Mouse (Mus musculus): ENCODE results near the gene Itpkc. TPM values are rescaled to one million over a fixed set of nuclear protein-coding genes. Genes with fewer than 3 reads are reported as not detected.

Gene Itpkc
- polyA plus RNA-seq (2015; fragmentation: Nextera tagmentation; extraction: Ambion mirVana), result 8.5 and 8.7 TPM in 2 replicates

- WGBS, result under 1% methylated on average over 49 of the region's 49 CpGs
- Histone ChIP-seq H3K9ac (peak within 1 kb of the TSS; percentile 88), H3K27ac (peak within 1 kb of the TSS; percentile 90), H3K9me3 (no peaks in the 10 kb centered on the region), H3K4me3 (peak within 1 kb of the TSS; percentile 87), H3K4me2 (peak within 1 kb of the TSS; percentile 86), H3K27me3 (replicated peaks) (no peaks in the 10 kb centered on the region), H3K4me1 (peaks cover 51% of the 10 kb centered on the region), H3K36me3 (replicated peaks) (no peaks in the 10 kb centered on the region)
- peak; percentile 80 for ATAC-seq (replicated peaks)
Measured at GRCm38 (mm10) chr7:27228281-27228821, at the start of gene Itpkc. TSS of gene Itpkc (minus strand) at chr7:27228661.

- Histone ChIP-seq H3K27ac (no peak overlapping the region), H3K9me3 (no peaks in the 10 kb centered on the region), H3K36me3 (replicated peaks) (peaks cover 78% of the 10 kb centered on the region), H3K4me3 (no peak overlapping the region), H3K9ac (no peak overlapping the region), H3K4me1 (no peaks in the 10 kb centered on the region), H3K27me3 (replicated peaks) (no peaks in the 10 kb centered on the region), H3K4me2 (no peak overlapping the region)
- no peak for ATAC-seq (replicated peaks)
- 92% methylated on average over 3 of the region's 3 CpGs for WGBS
Measured at GRCm38 (mm10) chr7:27277191-27277590, 48.7 kb upstream of the Itpkc start.

- no peak overlapping the region for H3K9ac ChIP-seq
- no peak for ATAC-seq (replicated peaks)
- no peak overlapping the region for H3K27ac ChIP-seq
- H3K36me3 ChIP-seq (replicated peaks), result peaks cover 79% of the 10 kb centered on the region
- H3K4me3 ChIP-seq, result no peak overlapping the region
- H3K9me3 ChIP-seq, result no peaks in the 10 kb centered on the region
- 74% methylated on average over 7 of the region's 7 CpGs for WGBS
- no peaks in the 10 kb centered on the region for H3K27me3 ChIP-seq (replicated peaks)
- no peak overlapping the region for H3K4me2 ChIP-seq
- H3K4me1 ChIP-seq, result no peaks in the 10 kb centered on the region
Measured at GRCm38 (mm10) chr7:27276021-27276420, 47.6 kb upstream of the Itpkc start.

- no peaks in the 10 kb centered on the region for H3K4me1 ChIP-seq
- WGBS, result 95% methylated on average over 4 of the region's 4 CpGs
- H3K27me3 ChIP-seq (replicated peaks), result no peaks in the 10 kb centered on the region
- no peak for ATAC-seq (replicated peaks)
- no peak overlapping the region for H3K9ac ChIP-seq
- H3K27ac ChIP-seq, result no peak overlapping the region
- H3K9me3 ChIP-seq, result no peaks in the 10 kb centered on the region
- H3K4me3 ChIP-seq, result no peak overlapping the region
- peaks cover 79% of the 10 kb centered on the region for H3K36me3 ChIP-seq (replicated peaks)
- no peak overlapping the region for H3K4me2 ChIP-seq
Measured at GRCm38 (mm10) chr7:27274916-27275315, 46.5 kb upstream of the Itpkc start.

- 66% methylated on average over 32 of the region's 32 CpGs for WGBS
- Histone ChIP-seq H3K4me1 (no peaks in the 10 kb centered on the region), H3K27me3 (replicated peaks) (no peaks in the 10 kb centered on the region), H3K4me2 (no peak overlapping the region), H3K27ac (no peak overlapping the region), H3K36me3 (replicated peaks) (peaks cover 82% of the 10 kb centered on the region), H3K9me3 (no peaks in the 10 kb centered on the region), H3K4me3 (no peak overlapping the region), H3K9ac (no peak overlapping the region)
- no peak for ATAC-seq (replicated peaks)
Measured at GRCm38 (mm10) chr7:27273739-27274351, 45.4 kb upstream of the Itpkc start.

- H3K27ac ChIP-seq, result no peak overlapping the region
- H3K4me1 ChIP-seq, result no peaks in the 10 kb centered on the region
- H3K4me3 ChIP-seq, result no peak overlapping the region
- H3K9me3 ChIP-seq, result no peaks in the 10 kb centered on the region
- 89% methylated on average over 8 of the region's 8 CpGs for WGBS
- ATAC-seq (replicated peaks), result no peak
- peaks cover 73% of the 10 kb centered on the region for H3K36me3 ChIP-seq (replicated peaks)
- H3K9ac ChIP-seq, result no peak overlapping the region
- H3K4me2 ChIP-seq, result no peak overlapping the region
- no peaks in the 10 kb centered on the region for H3K27me3 ChIP-seq (replicated peaks)
Measured at GRCm38 (mm10) chr7:27271423-27271822, 43.0 kb upstream of the Itpkc start.

GRCm38 (mm10) chr7:27266515-27267128, 38.2 kb upstream of the Itpkc start:
- 76% methylated on average over 20 of the region's 20 CpGs for WGBS
- peaks cover 6% of the 10 kb centered on the region for H3K4me1 ChIP-seq
- H3K4me2 ChIP-seq, result no peak overlapping the region
- no peaks in the 10 kb centered on the region for H3K9me3 ChIP-seq
- H3K9ac ChIP-seq, result no peak overlapping the region
- H3K27ac ChIP-seq, result no peak overlapping the region
- no peaks in the 10 kb centered on the region for H3K27me3 ChIP-seq (replicated peaks)
- no peak for ATAC-seq (replicated peaks)
- H3K4me3 ChIP-seq, result no peak overlapping the region
- H3K36me3 ChIP-seq (replicated peaks), result peaks cover 60% of the 10 kb centered on the region

- no peaks in the 10 kb centered on the region for H3K27me3 ChIP-seq (replicated peaks)
- no peaks in the 10 kb centered on the region for H3K9me3 ChIP-seq
- H3K27ac ChIP-seq, result no peak overlapping the region
- no peak for ATAC-seq (replicated peaks)
- H3K9ac ChIP-seq, result no peak overlapping the region
- peaks cover 23% of the 10 kb centered on the region for H3K4me1 ChIP-seq
- peaks cover 45% of the 10 kb centered on the region for H3K36me3 ChIP-seq (replicated peaks)
- 95% methylated on average over 12 of the region's 12 CpGs for WGBS
- no peak overlapping the region for H3K4me3 ChIP-seq
- H3K4me2 ChIP-seq, result no peak overlapping the region
Measured at GRCm38 (mm10) chr7:27264761-27265160, 36.3 kb upstream of the Itpkc start.

GRCm38 (mm10) chr7:27261888-27262287, 33.4 kb upstream of the Itpkc start:
- H3K36me3 ChIP-seq (replicated peaks), result peaks cover 24% of the 10 kb centered on the region
- WGBS, result 69% methylated on average over 6 of the region's 6 CpGs
- no peaks in the 10 kb centered on the region for H3K27me3 ChIP-seq (replicated peaks)
- H3K4me1 ChIP-seq, result peaks cover 31% of the 10 kb centered on the region
- no peak overlapping the region for H3K4me3 ChIP-seq
- H3K9me3 ChIP-seq, result no peaks in the 10 kb centered on the region
- H3K9ac ChIP-seq, result no peak overlapping the region
- H3K4me2 ChIP-seq, result no peak overlapping the region
- no peak for ATAC-seq (replicated peaks)
- H3K27ac ChIP-seq, result no peak overlapping the region

- H3K27ac ChIP-seq, result peak overlapping the region; percentile 93; the same call in 1 of the 2 replicates
Measured at GRCm38 (mm10) chr7:27260856-27261255, 32.4 kb upstream of the Itpkc start.

GRCm38 (mm10) chr7:27259771-27260170, 31.3 kb upstream of the Itpkc start:
- 10% methylated on average over 5 of the region's 5 CpGs for WGBS
- Histone ChIP-seq H3K9me3 (no peaks in the 10 kb centered on the region), H3K27ac (peak overlapping the region; percentile 93), H3K4me1 (peaks cover 31% of the 10 kb centered on the region), H3K4me2 (peak overlapping the region; percentile 86), H3K9ac (peak overlapping the region; percentile 94), H3K27me3 (replicated peaks) (no peaks in the 10 kb centered on the region), H3K36me3 (replicated peaks) (peaks cover 7% of the 10 kb centered on the region; the same call in 1 of the 2 replicates), H3K4me3 (peak overlapping the region; percentile 83)
- peak; percentile 9 for ATAC-seq (replicated peaks)

More at GRCm38 (mm10) chr7:27260856-27261255, 32.4 kb upstream of the Itpkc start:
- H3K27me3 ChIP-seq (replicated peaks), result no peaks in the 10 kb centered on the region
- ATAC-seq (replicated peaks), result no peak
- H3K4me2 ChIP-seq, result peak overlapping the region; percentile 86
- H3K9ac ChIP-seq, result peak overlapping the region; percentile 94; the same call in 1 of the 2 replicates
- peak overlapping the region; percentile 83 for H3K4me3 ChIP-seq
- H3K9me3 ChIP-seq, result no peaks in the 10 kb centered on the region
- WGBS, result 40% methylated on average over 7 of the region's 7 CpGs
- peaks cover 16% of the 10 kb centered on the region for H3K36me3 ChIP-seq (replicated peaks)
- H3K4me1 ChIP-seq, result peaks cover 31% of the 10 kb centered on the region

GRCm38 (mm10) chr7:27259271-27259721, 30.8 kb upstream of the Itpkc start:
- Histone ChIP-seq H3K9ac (peak overlapping the region; percentile 94), H3K9me3 (no peaks in the 10 kb centered on the region), H3K27ac (peak overlapping the region; percentile 93), H3K4me1 (peaks cover 31% of the 10 kb centered on the region), H3K27me3 (replicated peaks) (no peaks in the 10 kb centered on the region), H3K4me3 (peak overlapping the region; percentile 83), H3K4me2 (peak overlapping the region; percentile 86), H3K36me3 (replicated peaks) (peaks cover 6% of the 10 kb centered on the region; the same call in 1 of the 2 replicates)
- WGBS, result 1% methylated on average over 9 of the region's 9 CpGs
- ATAC-seq (replicated peaks), result peak; percentile 19
